Comparison of ENCODE assay signal across 8 mouse cellular contexts in genomic region chr8:48097131-48097794, GRCm38 (mm10). TPM values are rescaled to one million over a fixed set of nuclear protein-coding genes. Genes with fewer than 3 reads are reported as not detected.
DNase-seq lines count a peak whose midpoint lies in the region; ATAC-seq and TF ChIP-seq lines count a peak whose summit lies in the region.

No protein-coding gene starts in this region.

- no peaks in the 10 kb centered on the region for H3K36me3 ChIP-seq in thymus, adult 2 months (ENCODE audit: control insufficient read depth, insufficient read depth, low read length)
- no peaks in the 10 kb centered on the region for H3K36me3 ChIP-seq in embryonic facial prominence, embryonic 12.5 days
- no peaks in the 10 kb centered on the region for H3K36me3 ChIP-seq in midbrain, embryonic 11.5 days (ENCODE audit: control insufficient read depth, insufficient read depth, low read length)
- no peaks in the 10 kb centered on the region for H3K36me3 ChIP-seq in small intestine, adult 2 months (ENCODE audit: control insufficient read depth, insufficient read depth, low read length)

- ATAC-seq in embryonic facial prominence, embryonic 12.5 days (ENCODE audit: insufficient number of reproducible peaks, insufficient read depth, low FRiP score, low TSS enrichment), result peak; percentile 77
- peak; percentile 95 for ATAC-seq in midbrain, embryonic 11.5 days (ENCODE audit: low FRiP score)

- H3K4me3 ChIP-seq in thymus, adult 2 months (ENCODE audit: control insufficient read depth, insufficient read depth, low read length), result no peak overlapping the region
- peak overlapping the region; percentile 25 for H3K4me3 ChIP-seq in embryonic facial prominence, embryonic 12.5 days
- peak overlapping the region; percentile 13; the same call in 1 of the 2 replicates for H3K4me3 ChIP-seq in midbrain, embryonic 11.5 days (ENCODE audit: low read depth, low read length)
- H3K4me3 ChIP-seq in small intestine, adult 2 months (ENCODE audit: low read depth, low read length), result no peak overlapping the region

- TF ChIP-seq CTCF in thymus, adult 2 months (IDR thresholded peaks at IDR 0.05; ENCODE audit: borderline replicate concordance, control insufficient read depth, extremely low read depth, insufficient read depth, low read length, poor library complexity), result no peak
- TF ChIP-seq CTCF in small intestine, adult 2 months (IDR thresholded peaks at IDR 0.05; ENCODE audit: extremely low read depth, insufficient read length, insufficient replicate concordance, low read depth, low read length), result peak; percentile 22; the same call in 1 of the 2 replicates

- no peak for TF ChIP-seq POLR2A in thymus, adult 2 months (IDR thresholded peaks at IDR 0.05; ENCODE audit: control insufficient read depth, extremely low read depth, insufficient read depth, low read length, poor library complexity)
- TF ChIP-seq POLR2A in small intestine, adult 2 months (IDR thresholded peaks at IDR 0.05; ENCODE audit: low read depth, low read length), result no peak

- H3K4me1 ChIP-seq in thymus, adult 2 months (replicated peaks; ENCODE audit: control insufficient read depth, insufficient read depth, low read length), result no peaks in the 10 kb centered on the region
- H3K4me1 ChIP-seq in embryonic facial prominence, embryonic 12.5 days, result 0 out of 2 replicates have a peak, but pooled peaks cover 8% of the 10 kb centered on the region
- peaks cover 10% of the 10 kb centered on the region for H3K4me1 ChIP-seq in midbrain, embryonic 11.5 days (ENCODE audit: control insufficient read depth, insufficient read depth, low read length)
- H3K4me1 ChIP-seq in small intestine, adult 2 months (ENCODE audit: control insufficient read depth, insufficient read depth, insufficient read length, low read length), result no peaks in the 10 kb centered on the region

- no peak overlapping the region for H3K9ac ChIP-seq in embryonic facial prominence, embryonic 12.5 days
- peak overlapping the region; percentile 58 for H3K9ac ChIP-seq in midbrain, embryonic 11.5 days (ENCODE audit: low read length)

- intact Hi-C loops in left cerebral cortex, postnatal 14 days (cut with DNase I), result no loop called here

- H3K9me3 ChIP-seq in embryonic facial prominence, embryonic 12.5 days, result no peaks in the 10 kb centered on the region
- H3K9me3 ChIP-seq in midbrain, embryonic 11.5 days (ENCODE audit: control insufficient read depth, low read length), result no peaks in the 10 kb centered on the region

- H3K4me2 ChIP-seq in embryonic facial prominence, embryonic 12.5 days (replicated peaks), result peak overlapping the region; percentile 53
- H3K4me2 ChIP-seq in midbrain, embryonic 11.5 days, result peak overlapping the region; percentile 47

- no peaks in the 10 kb centered on the region for H3K27me3 ChIP-seq in thymus, adult 2 months (ENCODE audit: control insufficient read depth, insufficient read depth, low read length)
- no peaks in the 10 kb centered on the region for H3K27me3 ChIP-seq in embryonic facial prominence, embryonic 12.5 days
- H3K27me3 ChIP-seq in midbrain, embryonic 11.5 days (ENCODE audit: control insufficient read depth, insufficient read depth, low read length), result no peaks in the 10 kb centered on the region
- no peaks in the 10 kb centered on the region for H3K27me3 ChIP-seq in small intestine, adult 2 months (ENCODE audit: control insufficient read depth, insufficient read depth, low read length)

- DNase-seq in thymus, adult 2 months, result peak; percentile 8
- no peak for DNase-seq in thymus, postnatal 0 days (ENCODE audit: low spot score)
- DNase-seq in heart, adult 18-20 months, result peak; percentile 41 to 52
- peak; percentile 49 for DNase-seq in kidney, adult 11 months
- peak; percentile 81 to 84 for DNase-seq in left cerebral cortex, postnatal 14 days (ENCODE audit: low spot score in 2 of 2)
- DNase-seq in midbrain, embryonic 11.5 days (ENCODE audit: low spot score, missing footprints), result peak; percentile 97

- WGBS in thymus, adult 2 months, result 32% methylated on average over 21 of the region's 21 CpGs
- 13% methylated on average over 21 of the region's 21 CpGs for WGBS in embryonic facial prominence, embryonic 12.5 days
- 13% methylated on average over 21 of the region's 21 CpGs for WGBS in midbrain, embryonic 11.5 days
- 11% methylated on average over 21 of the region's 21 CpGs for WGBS in small intestine, adult 2 months

- no peak overlapping the region for H3K27ac ChIP-seq in thymus, adult 2 months (ENCODE audit: control insufficient read depth, insufficient read depth, low read length)
- no peak overlapping the region for H3K27ac ChIP-seq in embryonic facial prominence, embryonic 12.5 days
- no peak overlapping the region; the same call in 1 of the 2 replicates for H3K27ac ChIP-seq in midbrain, embryonic 11.5 days (ENCODE audit: low read depth, low read length)
- no peak overlapping the region for H3K27ac ChIP-seq in small intestine, adult 2 months (ENCODE audit: insufficient read depth, low read depth, low read length)

RNA-seq across cellular contexts. Expression of gene Dctd, which starts 1.6 kb away (rescaled TPM):
- 5.0 and 5.7 TPM in 2 replicates for polyA plus RNA-seq in thymus, adult 2 months (2012; rRNA removed)
- 6.2 and 9.0 TPM in 2 replicates for polyA plus RNA-seq in thymus, postnatal 0 days (2015; fragmentation: Nextera tagmentation; extraction: Ambion mirVana)
- 35.8 and 37.0 TPM in 2 replicates for polyA plus RNA-seq in embryonic facial prominence, embryonic 12.5 days (2016; fragmentation: Nextera tagmentation; extraction: Ambion mirVana)
- total RNA-seq in heart, adult 18-20 months (2021), result under 1 TPM; 0.82 to 0.87 TPM
- 1 to 10 TPM; 5.9 to 6.0 TPM for total RNA-seq in left cerebral cortex, postnatal 14 days (2021)
- 21.2 and 26.5 TPM in 2 replicates for polyA plus RNA-seq in midbrain, embryonic 11.5 days (2014; fragmentation: Nextera tagmentation; extraction: Ambion mirVana)
- 1.6 and 2.1 TPM in 2 replicates for polyA plus RNA-seq in small intestine, adult 2 months (2012; rRNA removed)

Comparison
In these comparisons a context has a peak if more than half of its experiments do, and no peak if none do; other contexts are left out.
1. H3K4me3 ChIP-seq: peak in embryonic facial prominence, embryonic 12.5 days (single experiment) and midbrain, embryonic 11.5 days (single experiment); none in thymus, adult 2 months (single experiment) and small intestine, adult 2 months (single experiment).